Mouse (Mus musculus) leukemia stem cell, adult 10-12 weeks (primary cell): Measurements from ENCODE around the gene Olfr661. TPM values are rescaled to one million over a fixed set of nuclear protein-coding genes. Genes with fewer than 3 reads are reported as not detected.

Source experiments
- polyA plus RNA-seq: library from polyadenylated mRNA; stranded (reverse); fragments of >175 nt; gene quantifications from 2 replicates; pipeline ENCODE4 v1.2.3, GENCODE M21; 2012; ENCODE audit warnings: low replicate concordance

Olfr661 gene
- polyA plus RNA-seq = not detected in 2 replicates

DNA sequence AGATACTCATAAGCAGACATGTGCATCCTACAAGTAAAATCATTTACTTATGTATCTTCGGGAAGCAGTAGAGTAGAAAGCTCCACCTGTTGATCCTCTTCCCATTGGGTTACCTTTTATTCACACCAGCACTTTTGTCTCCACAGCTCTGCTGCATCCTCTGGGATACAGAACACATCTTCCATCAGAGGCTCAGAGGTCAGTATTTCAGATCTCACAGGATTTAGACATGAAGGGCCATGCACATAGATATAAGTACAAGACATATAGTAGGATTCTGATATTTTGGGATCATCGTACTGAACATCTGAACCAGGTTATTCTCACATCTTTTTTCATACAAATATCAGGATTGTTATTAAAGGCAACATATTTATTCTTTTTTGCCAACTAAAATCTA, at the start of gene Olfr661:
Gene Olfr661 (plus strand): TSS at position 301 of the 400 bp plus-strand sequence.

DNA sequence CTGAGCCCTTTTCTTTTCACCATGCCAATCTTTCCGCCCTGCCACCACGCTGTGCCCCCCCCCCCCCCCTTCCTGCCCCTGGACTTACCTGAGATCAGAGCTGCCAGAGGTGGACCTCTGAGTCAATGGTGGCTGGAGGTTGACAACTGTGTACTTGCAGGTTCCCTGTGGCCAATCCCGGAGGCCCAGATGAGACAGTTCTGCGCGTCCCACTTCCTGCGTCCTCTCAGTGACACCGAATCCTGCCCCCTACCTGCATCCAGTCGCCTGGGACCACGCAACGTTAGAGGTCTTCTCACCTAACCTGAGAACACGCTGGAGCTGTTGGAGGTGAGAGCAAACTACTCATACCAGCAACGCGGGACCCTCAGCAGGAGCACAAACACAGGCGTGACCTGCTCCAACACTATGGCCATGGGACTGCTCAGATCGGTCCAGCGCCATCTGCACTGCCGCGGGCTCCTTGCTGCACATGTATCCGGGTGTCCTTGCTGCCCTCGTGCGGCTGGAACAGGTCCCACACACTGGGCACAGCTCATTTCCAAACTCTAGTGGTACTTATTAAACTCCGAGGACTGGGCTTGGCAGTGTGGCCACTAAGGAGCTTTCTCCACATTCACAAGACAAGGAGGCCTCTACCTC, 39.3 kb upstream of the Olfr661 start, which contains the start of gene Olfr658:
Gene Olfr658 (minus strand): TSS at position 465 of the 642 bp plus-strand sequence.

DNA sequence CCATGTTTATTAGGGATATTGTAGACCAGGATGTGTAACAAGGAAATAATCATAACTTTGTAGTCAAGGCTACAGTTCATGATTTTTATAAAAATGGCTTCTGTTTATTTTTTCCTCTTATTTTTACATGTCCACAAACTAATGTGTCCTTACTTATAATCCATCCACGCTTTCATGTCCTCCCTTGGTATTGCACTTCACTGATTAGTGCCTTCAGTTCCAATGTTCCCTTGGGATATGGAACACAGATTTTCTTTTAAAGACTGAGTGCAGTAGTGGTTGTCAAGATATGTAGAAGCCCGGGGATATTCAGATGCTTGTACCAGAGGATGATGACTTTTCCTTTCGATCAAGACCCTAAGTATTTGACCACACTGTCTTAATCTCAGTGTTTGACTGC, 19.8 kb upstream of the Olfr661 start, which contains the start of gene Olfr659:
Gene Olfr659 (plus strand): TSS at position 301 of the 400 bp plus-strand sequence.

Other genes starting within 250 kb of the Olfr661 start
- gene Trim30a, start 221.3 kb upstream of the Olfr661 start, polyA plus RNA-seq = 3.5 and 5.4 TPM in 2 replicates
- gene Trim30d, start 178.7 kb upstream of the Olfr661 start, polyA plus RNA-seq = 0.28 TPM in 1 of 2 replicates, not detected in the other
- gene Olfr651, start 136.4 kb upstream of the Olfr661 start, polyA plus RNA-seq = not detected in 2 replicates
- gene Olfr652, start 125.6 kb upstream of the Olfr661 start, polyA plus RNA-seq = not detected in 2 replicates
- gene Olfr653, start 109.2 kb upstream of the Olfr661 start, polyA plus RNA-seq = not detected in 2 replicates
- not detected in 2 replicates for gene Olfr654, start 99.5 kb upstream of the Olfr661 start, polyA plus RNA-seq
- gene Olfr655, start 84.7 kb upstream of the Olfr661 start, polyA plus RNA-seq = not detected in 2 replicates
- not detected in 2 replicates for gene Olfr656, start 72.5 kb upstream of the Olfr661 start, polyA plus RNA-seq
- 0.09 TPM in 1 of 2 replicates, not detected in the other for gene Olfr657, start 61.7 kb upstream of the Olfr661 start, polyA plus RNA-seq
- gene Olfr658, start 39.2 kb upstream of the Olfr661 start, polyA plus RNA-seq = not detected in 2 replicates
- gene Olfr659, start 19.7 kb upstream of the Olfr661 start, polyA plus RNA-seq = not detected in 2 replicates
- not detected in 2 replicates for gene Usp17le, start 91.0 kb downstream of the Olfr661 start, polyA plus RNA-seq
- not detected in 2 replicates for gene Usp17lb, start 156.1 kb downstream of the Olfr661 start, polyA plus RNA-seq
- gene Usp17la, start 170.5 kb downstream of the Olfr661 start, polyA plus RNA-seq = not detected in 2 replicates
- gene Olfr665, start 191.5 kb downstream of the Olfr661 start, polyA plus RNA-seq = not detected in 2 replicates
- not detected in 2 replicates for gene Olfr666, start 209.5 kb downstream of the Olfr661 start, polyA plus RNA-seq
- 0.19 TPM in 1 of 2 replicates, not detected in the other for gene Olfr667, start 235.0 kb downstream of the Olfr661 start, polyA plus RNA-seq
- gene Olfr668, start 241.6 kb downstream of the Olfr661 start, polyA plus RNA-seq = not detected in 2 replicates
- not detected in 2 replicates for gene Olfr669, start 247.7 kb downstream of the Olfr661 start, polyA plus RNA-seq